Mouse (Mus musculus): ENCODE data around the gene Hoxa10. TPM values are rescaled to one million over a fixed set of nuclear protein-coding genes. Genes with fewer than 3 reads are reported as not detected.
A peak's percentile ranks its signal among the peaks of the same experiment; 100 is the strongest.

Gene Hoxa10
- polyA plus RNA-seq, 1 experiment from 2014 or later, result not detected

GRCm38 (mm10) chr6:52222729-52223128, 17.9 kb downstream of the Hoxa10 start:
- H3K4me1 ChIP-seq, result peaks cover 7% of the 10 kb centered on the region
- 12% methylated on average over 13 of the region's 13 CpGs for WGBS

GRCm38 (mm10) chr6:52221993-52222685, 18.5 kb downstream of the Hoxa10 start:
- Histone ChIP-seq H3K27ac (replicated peaks) (no peak overlapping the region), H3K27me3 (peaks cover 100% of the 10 kb centered on the region), H3K4me1 (peaks cover 12% of the 10 kb centered on the region), H3K9me3 (no peaks in the 10 kb centered on the region), H3K4me3 (peak overlapping the region; percentile 46), H3K9ac (replicated peaks) (no peak overlapping the region), H3K36me3 (no peaks in the 10 kb centered on the region), H3K4me2 (replicated peaks) (peak overlapping the region; percentile 78)
- ATAC-seq (replicated peaks), result no peak; the same call in 1 of the 2 replicates
- WGBS, result 6% methylated on average over 21 of the region's 21 CpGs

More at GRCm38 (mm10) chr6:52222729-52223128, 17.9 kb downstream of the Hoxa10 start:
- Histone ChIP-seq H3K4me2 (replicated peaks) (no peak overlapping the region), H3K4me3 (no peak overlapping the region), H3K9ac (replicated peaks) (no peak overlapping the region), H3K27me3 (peaks cover 100% of the 10 kb centered on the region), H3K36me3 (no peaks in the 10 kb centered on the region), H3K9me3 (no peaks in the 10 kb centered on the region), H3K27ac (replicated peaks) (no peak overlapping the region)
- no peak for ATAC-seq (replicated peaks)

- ATAC-seq (replicated peaks), result peak; percentile 53
- Histone ChIP-seq H3K36me3 (no peaks in the 10 kb centered on the region), H3K4me2 (replicated peaks) (peak within 1 kb of the TSS; percentile 78), H3K4me3 (peak within 1 kb of the TSS; percentile 46), H3K27ac (replicated peaks) (no peak within 1 kb of the TSS), H3K9ac (replicated peaks) (peak within 1 kb of the TSS; percentile 43), H3K9me3 (no peaks in the 10 kb centered on the region), H3K27me3 (peaks cover 100% of the 10 kb centered on the region), H3K4me1 (peaks cover 17% of the 10 kb centered on the region)
- WGBS, result 2% methylated on average over 46 of the region's 46 CpGs
Measured at GRCm38 (mm10) chr6:52221337-52221992, 19.2 kb downstream of the Hoxa10 start, which contains the start of gene Hoxa7. TSS of gene Hoxa7 (minus strand) at chr6:52221854.

GRCm38 (mm10) chr6:52220865-52221310, 19.8 kb downstream of the Hoxa10 start:
- Histone ChIP-seq H3K27ac (replicated peaks) (no peak overlapping the region), H3K4me3 (peak overlapping the region; percentile 46), H3K27me3 (peaks cover 100% of the 10 kb centered on the region), H3K4me2 (replicated peaks) (peak overlapping the region; percentile 78), H3K36me3 (no peaks in the 10 kb centered on the region), H3K4me1 (peaks cover 17% of the 10 kb centered on the region), H3K9me3 (no peaks in the 10 kb centered on the region), H3K9ac (replicated peaks) (no peak overlapping the region)
- ATAC-seq (replicated peaks), result no peak
- WGBS, result 8% methylated on average over 12 of the region's 12 CpGs

- H3K9ac ChIP-seq (replicated peaks), result no peak overlapping the region
- no peak overlapping the region for H3K27ac ChIP-seq (replicated peaks)
- H3K4me2 ChIP-seq (replicated peaks), result no peak overlapping the region
- H3K4me3 ChIP-seq, result no peak overlapping the region
- ATAC-seq (replicated peaks), result no peak
- H3K36me3 ChIP-seq, result no peaks in the 10 kb centered on the region
- no peaks in the 10 kb centered on the region for H3K9me3 ChIP-seq
- 14% methylated on average over 32 of the region's 32 CpGs for WGBS
- peaks cover 100% of the 10 kb centered on the region for H3K27me3 ChIP-seq
- peaks cover 17% of the 10 kb centered on the region for H3K4me1 ChIP-seq
Measured at GRCm38 (mm10) chr6:52220003-52220864, 20.4 kb downstream of the Hoxa10 start.

- no peak overlapping the region for H3K27ac ChIP-seq (replicated peaks)
- H3K4me2 ChIP-seq (replicated peaks), result no peak overlapping the region
- H3K9me3 ChIP-seq, result no peaks in the 10 kb centered on the region
- no peaks in the 10 kb centered on the region for H3K36me3 ChIP-seq
- H3K4me3 ChIP-seq, result no peak overlapping the region
- peaks cover 100% of the 10 kb centered on the region for H3K27me3 ChIP-seq
- H3K9ac ChIP-seq (replicated peaks), result no peak overlapping the region
- H3K4me1 ChIP-seq, result peaks cover 17% of the 10 kb centered on the region
- WGBS, result 17% methylated on average over 9 of the region's 9 CpGs
- ATAC-seq (replicated peaks), result no peak
Measured at GRCm38 (mm10) chr6:52219234-52219942, 21.3 kb downstream of the Hoxa10 start.

GRCm38 (mm10) chr6:52218643-52219215, 21.9 kb downstream of the Hoxa10 start:
- no peak overlapping the region for H3K4me2 ChIP-seq (replicated peaks)
- no peak overlapping the region for H3K27ac ChIP-seq (replicated peaks)
- H3K9ac ChIP-seq (replicated peaks), result no peak overlapping the region
- no peak overlapping the region for H3K4me3 ChIP-seq
- ATAC-seq (replicated peaks), result no peak
- peaks cover 17% of the 10 kb centered on the region for H3K4me1 ChIP-seq
- peaks cover 100% of the 10 kb centered on the region for H3K27me3 ChIP-seq
- 6% methylated on average over 14 of the region's 14 CpGs for WGBS
- H3K36me3 ChIP-seq, result no peaks in the 10 kb centered on the region
- H3K9me3 ChIP-seq, result no peaks in the 10 kb centered on the region

- no peak overlapping the region for H3K4me3 ChIP-seq
- H3K9me3 ChIP-seq, result no peaks in the 10 kb centered on the region
- peaks cover 99% of the 10 kb centered on the region for H3K27me3 ChIP-seq
- WGBS, result 3% methylated on average over 23 of the region's 23 CpGs
- ATAC-seq (replicated peaks), result no peak
- no peaks in the 10 kb centered on the region for H3K36me3 ChIP-seq
- no peak overlapping the region for H3K27ac ChIP-seq (replicated peaks)
- H3K4me1 ChIP-seq, result peaks cover 18% of the 10 kb centered on the region
- no peak overlapping the region for H3K4me2 ChIP-seq (replicated peaks)
- H3K9ac ChIP-seq (replicated peaks), result no peak overlapping the region
Measured at GRCm38 (mm10) chr6:52217895-52218642, 22.6 kb downstream of the Hoxa10 start.

GRCm38 (mm10) chr6:52217459-52217768, 23.2 kb downstream of the Hoxa10 start:
- Histone ChIP-seq H3K4me1 (peaks cover 20% of the 10 kb centered on the region), H3K4me2 (replicated peaks) (peak overlapping the region; percentile 14), H3K36me3 (no peaks in the 10 kb centered on the region), H3K9me3 (no peaks in the 10 kb centered on the region), H3K27me3 (peaks cover 99% of the 10 kb centered on the region), H3K4me3 (peak overlapping the region; percentile 18), H3K9ac (replicated peaks) (no peak overlapping the region), H3K27ac (replicated peaks) (no peak overlapping the region)
- WGBS, result under 1% methylated on average over 25 of the region's 25 CpGs
- ATAC-seq (replicated peaks), result 0 out of 2 replicates have a peak, but pooled peaks have one; percentile 39

- no peak for ATAC-seq (replicated peaks)
- peaks cover 99% of the 10 kb centered on the region for H3K27me3 ChIP-seq
- no peak overlapping the region for H3K9ac ChIP-seq (replicated peaks)
- H3K4me1 ChIP-seq, result peaks cover 20% of the 10 kb centered on the region
- H3K27ac ChIP-seq (replicated peaks), result no peak overlapping the region
- WGBS, result 1% methylated on average over 59 of the region's 60 CpGs
- no peaks in the 10 kb centered on the region for H3K36me3 ChIP-seq
- peak overlapping the region; percentile 18 for H3K4me3 ChIP-seq
- H3K9me3 ChIP-seq, result no peaks in the 10 kb centered on the region
- peak overlapping the region; percentile 14 for H3K4me2 ChIP-seq (replicated peaks)
Measured at GRCm38 (mm10) chr6:52216691-52217458, 23.8 kb downstream of the Hoxa10 start.

All from forebrain, embryonic 15.5 days (tissue).